Mouse (Mus musculus) kidney, adult 2 months (tissue): ENCODE results near the gene Mex3a. TPM values are rescaled to one million over a fixed set of nuclear protein-coding genes. Genes with fewer than 3 reads are reported as not detected.
A peak's percentile ranks its signal among the peaks of the same experiment; 100 is the strongest.

Source experiments
- DNase-seq: peaks from one replicate; pipeline ENCODE4 v3.0.0; 2021
- H3K27ac ChIP-seq: fragments of 200-500 bp; 2 replicates; pipeline ENCODE4 v1.5.1; 2012; ENCODE audit warnings: low read depth, low read length, control low read depth, inconsistent platforms; ENCODE audit not compliant: insufficient read depth
- H3K27me3 ChIP-seq: fragments of 200-500 bp; replicated peaks from 2 replicates; pipeline ENCODE4 v1.6.1; 2012; ENCODE audit warnings: mild to moderate bottlenecking, moderate library complexity, low read length, inconsistent platforms; ENCODE audit not compliant: control insufficient read depth, insufficient read depth
- H3K36me3 ChIP-seq: fragments of 200-500 bp; 2 replicates; pipeline ENCODE4 v1.6.1; 2012; ENCODE audit warnings: mild to moderate bottlenecking, moderate library complexity, low read length, inconsistent platforms; ENCODE audit not compliant: control insufficient read depth, insufficient read depth
- H3K4me1 ChIP-seq: fragments of 200-500 bp; 2 replicates; pipeline ENCODE4 v1.6.1; 2011; ENCODE audit warnings: low read length; ENCODE audit not compliant: control insufficient read depth, insufficient read depth
- H3K4me3 ChIP-seq: fragments of 200-500 bp; 2 replicates; pipeline ENCODE4 v1.5.1; 2011; ENCODE audit warnings: mild to moderate bottlenecking, low read depth, low read length, control low read depth; ENCODE audit not compliant: insufficient read depth
- CTCF ChIP-seq: fragments of 200-500 bp; conservative IDR thresholded peaks from 2 replicates; pipeline ENCODE4 v1.5.1; 2011; ENCODE audit warnings: low read depth, mild to moderate bottlenecking, control low read depth, low read length, moderate library complexity, mixed read lengths; ENCODE audit not compliant: insufficient read depth, insufficient read length
- POLR2A ChIP-seq: fragments of 200-500 bp; IDR thresholded peaks from one replicate; pipeline ENCODE4 v1.6.1; 2011; ENCODE audit warnings: low read depth, low read length, control low read depth
- WGBS: fragments of 180-500 bp; shearing (Covaris S2); methylation state at CpG from one replicate; pipeline ENCODE4 v1.1.7; 2018; 5-methylcytosine and 5-hydroxymethylcytosine counted together
- polyA plus RNA-seq: library from polyadenylated mRNA; depleted of rRNA; stranded (reverse); fragments of >200 nt; gene quantifications from 2 replicates; pipeline ENCODE4 v1.2.3, GENCODE M21; 2012

Mex3a gene
- polyA plus RNA-seq, 1 experiment = 0.63 TPM

DNA sequence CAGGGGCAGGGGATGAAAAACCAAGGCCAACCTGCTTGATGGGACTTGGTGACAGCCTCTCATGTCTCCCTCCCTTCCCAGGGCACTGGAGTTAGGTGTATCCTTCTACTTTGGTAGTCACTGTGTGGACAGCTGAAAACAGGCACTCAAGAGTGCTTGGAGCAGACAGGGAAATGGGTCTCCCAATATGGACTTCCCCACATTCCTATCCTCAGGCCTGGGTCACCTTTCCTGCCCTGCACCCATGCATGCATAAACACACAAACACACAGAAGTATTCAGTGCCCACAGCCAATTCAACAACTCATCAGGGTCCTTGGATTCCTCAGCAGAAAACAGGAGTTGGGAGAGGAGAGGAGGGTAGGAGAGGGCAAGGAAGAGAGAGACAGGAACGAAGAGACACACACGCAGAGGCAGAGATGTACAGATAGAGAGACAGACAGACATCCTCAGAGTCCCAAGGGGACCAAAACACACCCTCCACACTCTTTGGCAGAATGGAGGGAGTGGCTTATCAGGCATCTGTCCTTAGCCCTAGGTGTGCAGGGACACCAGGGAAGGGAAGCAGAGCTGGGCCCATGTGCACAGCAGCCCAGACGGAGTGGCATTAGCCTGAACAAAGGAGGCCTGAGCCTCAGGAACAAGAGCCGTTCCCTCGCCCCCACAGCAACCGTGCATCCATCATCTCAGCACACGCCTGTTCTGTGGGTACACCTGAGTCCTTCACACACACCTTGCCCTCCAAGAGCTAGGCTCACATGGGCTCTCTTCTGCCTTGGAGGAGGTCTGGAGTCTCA is 2.8 kb upstream of the Mex3a start:
- WGBS = 73% methylated on average over 7 of the region's 7 CpGs
- Histone ChIP-seq H3K27ac (peak overlapping the region; percentile 6), H3K4me3 (no peak overlapping the region), H3K36me3 (no peaks in the 10 kb centered on the region), H3K27me3 (no peaks in the 10 kb centered on the region), H3K4me1 (0 out of 2 replicates have a peak, but pooled peaks cover 7% of the 10 kb centered on the region)
- peak; percentile 31 for DNase-seq
- TF ChIP-seq CTCF (no peak), POLR2A (no peak)

DNA sequence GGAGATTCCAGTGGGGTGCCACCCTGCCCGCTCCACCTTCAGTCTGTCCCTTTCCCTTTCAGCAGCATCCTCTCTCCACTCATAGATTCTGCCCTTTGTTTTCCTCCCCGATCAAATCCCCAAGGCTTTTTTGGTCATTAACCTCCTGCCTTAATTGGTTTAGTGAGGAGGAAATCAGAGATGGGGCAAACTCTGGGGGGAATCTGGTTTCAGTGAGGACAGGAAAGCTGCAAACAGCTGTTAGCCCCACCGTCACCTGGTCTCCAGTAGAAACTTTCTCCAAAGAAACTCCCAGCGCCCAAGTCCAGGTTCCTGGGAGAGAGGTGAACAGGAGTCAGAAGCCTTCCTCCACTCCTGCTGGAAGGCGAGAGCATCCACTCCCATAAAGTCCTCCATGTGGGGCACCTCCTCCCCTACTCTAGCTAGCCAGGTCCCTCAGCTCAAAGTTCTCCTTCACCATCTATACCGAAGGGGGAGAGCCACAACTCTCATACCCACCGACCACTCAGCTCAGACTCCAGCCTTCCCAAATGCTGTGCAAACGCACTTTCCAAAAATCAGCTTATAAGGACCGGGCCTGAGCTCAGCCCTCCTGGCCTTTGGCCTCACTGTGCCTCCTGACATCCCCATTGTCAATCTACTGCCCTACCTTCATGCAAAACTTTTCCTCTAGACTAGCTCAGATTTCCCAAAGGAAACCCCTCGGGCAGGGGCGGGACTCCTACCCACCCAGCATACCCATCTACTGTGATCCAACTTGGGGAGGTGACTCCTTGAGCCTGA is 1.9 kb upstream of the Mex3a start:
- WGBS = 52% methylated on average over 11 of the region's 11 CpGs
- Histone ChIP-seq H3K27me3 (no peaks in the 10 kb centered on the region), H3K4me3 (no peak overlapping the region), H3K27ac (no peak overlapping the region; the same call in 1 of the 2 replicates), H3K36me3 (no peaks in the 10 kb centered on the region), H3K4me1 (0 out of 2 replicates have a peak, but pooled peaks cover 8% of the 10 kb centered on the region)
- TF ChIP-seq CTCF (no peak), POLR2A (no peak)
- no peak for DNase-seq

DNA sequence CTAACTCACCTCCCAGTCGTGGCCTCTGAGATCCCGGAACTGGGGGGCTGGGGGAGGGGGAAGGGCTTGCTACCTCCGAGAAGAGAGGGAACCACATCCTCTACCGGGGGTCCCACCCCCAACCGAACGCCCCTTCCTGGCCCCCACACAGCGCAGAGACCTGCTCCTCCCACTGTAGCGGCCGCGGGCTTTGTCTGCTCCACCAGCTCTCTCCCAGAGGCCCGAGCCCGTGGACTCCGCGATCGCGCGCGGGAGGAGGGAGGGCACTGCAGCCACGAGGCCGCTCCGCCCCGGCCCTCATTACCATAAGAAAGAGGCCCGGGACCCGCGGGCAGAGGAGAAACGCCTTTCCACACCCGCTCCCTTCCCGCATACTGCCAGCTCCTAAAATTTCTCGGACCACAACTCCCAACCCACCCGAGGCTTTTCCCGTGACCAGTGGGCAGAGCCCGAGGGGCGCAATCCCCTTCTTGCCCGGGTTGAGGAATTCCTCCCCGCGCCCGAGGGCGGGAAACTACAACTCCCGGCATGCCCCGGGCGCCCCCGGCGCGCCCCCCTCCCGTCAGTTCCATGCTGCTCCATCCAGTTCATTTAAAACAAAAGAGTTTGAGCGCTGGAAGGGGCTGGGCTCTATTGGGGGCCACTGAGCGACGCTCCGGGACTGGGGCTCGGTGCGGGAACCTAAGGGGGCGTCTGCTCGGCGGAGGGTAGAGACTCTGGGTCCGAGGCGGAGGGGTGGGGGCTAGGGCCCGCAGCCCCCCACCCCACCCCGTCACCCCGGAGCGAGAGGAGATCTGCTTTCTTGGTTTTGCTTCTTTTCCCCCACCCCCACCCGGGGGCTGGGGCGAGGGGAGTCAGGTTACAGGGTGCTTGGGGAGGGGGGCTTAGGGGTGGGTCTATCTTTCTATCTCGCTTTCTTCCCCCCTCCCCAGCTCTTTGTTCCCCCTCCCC is 572 bp upstream of the Mex3a start:
- peak; percentile 88 for DNase-seq
- Histone ChIP-seq H3K27me3 (no peaks in the 10 kb centered on the region), H3K36me3 (no peaks in the 10 kb centered on the region), H3K27ac (peak overlapping the region; percentile 71; the same call in 1 of the 2 replicates), H3K4me3 (peak overlapping the region; percentile 91), H3K4me1 (peaks cover 17% of the 10 kb centered on the region; the same call in 1 of the 2 replicates)
- TF ChIP-seq POLR2A (no peak), CTCF (no peak)
- WGBS = 1% methylated on average over 59 of the region's 63 CpGs

DNA sequence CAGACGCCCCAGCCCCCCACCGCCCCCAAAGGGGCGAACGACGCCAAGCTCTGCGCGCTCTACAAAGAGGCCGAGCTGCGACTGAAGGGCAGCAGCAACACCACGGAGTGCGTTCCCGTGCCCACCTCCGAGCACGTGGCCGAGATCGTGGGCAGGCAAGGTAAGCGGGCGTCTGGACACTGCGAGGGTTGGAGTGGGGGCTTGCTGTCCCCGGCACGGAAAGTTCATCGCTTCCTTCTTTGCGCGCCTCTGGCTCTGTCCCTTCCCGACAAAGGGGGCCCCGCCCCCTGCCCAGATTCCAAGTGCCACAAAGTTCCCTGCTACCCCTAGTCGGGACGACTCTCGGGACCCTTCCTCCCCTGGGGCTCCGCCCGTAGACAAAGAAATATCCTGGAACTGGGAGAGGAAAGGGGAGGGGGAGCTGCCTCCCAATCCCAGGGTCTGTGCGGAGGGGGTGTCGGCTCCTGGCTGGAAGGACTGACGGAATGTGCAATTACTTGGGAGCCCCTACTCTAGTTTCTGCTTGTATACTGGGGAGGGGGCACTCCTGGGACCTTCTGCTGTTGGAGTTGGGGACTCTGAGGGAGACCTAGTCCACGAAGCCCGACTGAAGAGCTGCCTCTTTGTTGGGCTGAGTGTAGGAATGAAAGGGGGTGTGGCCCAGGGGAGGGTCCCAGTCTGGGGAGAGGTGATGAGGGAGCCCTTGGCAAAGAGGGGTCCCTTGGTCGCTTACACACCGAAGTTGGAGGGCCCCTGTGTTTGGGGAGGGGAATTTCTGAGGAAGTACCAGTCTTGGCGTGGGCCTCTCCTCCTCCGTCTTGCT is 705 bp downstream of the Mex3a start:
- Histone ChIP-seq H3K4me3 (peak overlapping the region; percentile 91; the same call in 1 of the 2 replicates), H3K36me3 (no peaks in the 10 kb centered on the region), H3K27me3 (no peaks in the 10 kb centered on the region), H3K27ac (no peak overlapping the region), H3K4me1 (peaks cover 17% of the 10 kb centered on the region; the same call in 1 of the 2 replicates)
- no peak for TF ChIP-seq CTCF
- TF ChIP-seq POLR2A = no peak
- no peak for DNase-seq
- 11% methylated on average over 39 of the region's 40 CpGs for WGBS

DNA sequence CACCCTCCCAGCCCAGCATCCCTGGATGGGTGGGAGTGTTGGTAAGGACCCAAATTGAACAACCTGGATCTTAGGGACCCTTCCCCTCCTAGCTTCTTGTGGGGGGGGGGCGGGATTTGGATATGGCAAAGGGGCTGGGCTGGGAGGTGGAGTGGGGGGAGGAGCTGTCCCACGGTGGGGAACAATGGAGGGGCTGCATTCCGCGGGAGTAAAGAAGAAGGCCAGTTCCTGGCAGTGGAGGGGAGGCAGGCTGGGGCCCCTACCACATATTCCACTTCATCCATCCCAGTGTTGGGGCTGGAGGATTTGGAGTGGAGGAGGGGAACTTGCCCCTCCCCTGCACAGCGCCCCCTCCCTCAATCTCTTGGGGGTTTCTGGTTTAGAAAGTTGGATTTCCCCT is 1.5 kb downstream of the Mex3a start:
- no peak for DNase-seq
- no peak overlapping the region for H3K27ac ChIP-seq

DNA sequence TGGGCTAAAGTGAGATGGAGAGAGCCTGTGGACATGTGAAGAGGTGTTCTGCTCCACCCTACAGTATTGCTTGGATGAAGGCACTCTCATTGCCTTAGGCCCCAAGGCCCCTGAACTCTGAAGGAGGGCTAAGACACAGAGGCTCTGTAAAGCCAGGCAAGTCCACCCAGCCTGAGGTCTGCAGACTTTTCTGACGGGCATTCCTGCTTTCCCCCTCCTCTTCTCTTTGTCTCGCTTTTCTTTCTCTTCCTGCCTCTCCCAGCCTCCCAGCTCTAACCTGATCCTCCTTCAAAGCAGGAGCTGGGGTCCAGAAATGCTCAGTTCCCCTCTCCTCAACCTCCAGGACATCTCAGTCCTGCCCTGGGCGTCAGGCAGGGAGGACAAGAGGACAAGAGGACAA is 2.8 kb downstream of the Mex3a start:
- Histone ChIP-seq H3K36me3 (no peaks in the 10 kb centered on the region), H3K27me3 (no peaks in the 10 kb centered on the region), H3K27ac (no peak overlapping the region), H3K4me1 (peaks cover 14% of the 10 kb centered on the region; the same call in 1 of the 2 replicates), H3K4me3 (no peak overlapping the region)
- DNase-seq = no peak
- no peak for TF ChIP-seq CTCF
- TF ChIP-seq POLR2A = no peak
- 65% methylated on average over 3 of the region's 3 CpGs for WGBS

More for the DNA sequence above, 1.5 kb downstream of the Mex3a start:
- peaks cover 17% of the 10 kb centered on the region; the same call in 1 of the 2 replicates for H3K4me1 ChIP-seq
- no peak overlapping the region for H3K4me3 ChIP-seq
- no peak for TF ChIP-seq CTCF
- TF ChIP-seq POLR2A = no peak
- H3K27me3 ChIP-seq = no peaks in the 10 kb centered on the region
- no peaks in the 10 kb centered on the region for H3K36me3 ChIP-seq
- WGBS = 44% methylated on average over 5 of the region's 5 CpGs
